ENCODE assay signal across 8 mouse cellular contexts in genomic region chr12:104824244-104824906, GRCm38 (mm10). TPM values are rescaled to one million over a fixed set of nuclear protein-coding genes. Genes with fewer than 3 reads are reported as not detected.
DNase-seq lines count a peak whose midpoint lies in the region; ATAC-seq and TF ChIP-seq lines count a peak whose summit lies in the region.

No protein-coding gene starts in this region.

- no peaks in the 10 kb centered on the region for H3K27me3 ChIP-seq in intestine, postnatal 0 days (replicated peaks; ENCODE audit: control insufficient read depth, insufficient read depth, low read length)
- H3K27me3 ChIP-seq in lung, postnatal 0 days (replicated peaks; ENCODE audit: insufficient read depth, low read length), result no peaks in the 10 kb centered on the region
- H3K27me3 ChIP-seq in stomach, postnatal 0 days (ENCODE audit: control insufficient read depth, insufficient read depth, low read length), result no peaks in the 10 kb centered on the region

- H3K4me1 ChIP-seq in intestine, postnatal 0 days (replicated peaks; ENCODE audit: control insufficient read depth, insufficient read depth, low read length), result 0 out of 2 replicates have a peak, but pooled peaks cover 8% of the 10 kb centered on the region
- H3K4me1 ChIP-seq in lung, postnatal 0 days (ENCODE audit: insufficient read depth, low read depth, low read length), result peaks cover 15% of the 10 kb centered on the region; the same call in 1 of the 2 replicates
- H3K4me1 ChIP-seq in stomach, postnatal 0 days (replicated peaks; ENCODE audit: control insufficient read depth, insufficient read depth), result peaks cover 3% of the 10 kb centered on the region

- peak; percentile 80 for TF ChIP-seq EP300 in lung, postnatal 0 days (IDR thresholded peaks at IDR 0.05)
- TF ChIP-seq EP300 in stomach, postnatal 0 days (optimal IDR thresholded peaks at IDR 0.05), result no peak

- peak; percentile 58 to 83 for DNase-seq in cerebellum, postnatal 4 days (ENCODE audit: low spot score in 2 of 2)
- DNase-seq in cerebellum, adult 11 months, result no peak
- peak; percentile 73 for DNase-seq in adrenal gland, adult 8-10 months
- peak; percentile 69 for DNase-seq in gastrocnemius, postnatal 25 days
- DNase-seq in lung, postnatal 0 days (ENCODE audit: low spot score), result peak; percentile 83
- peak; percentile 80 for DNase-seq in stomach, postnatal 0 days (ENCODE audit: low spot score)
- DNase-seq in left cerebral cortex, adult 2 months (ENCODE audit: extremely low spot score in 1 of 2, low spot score in 2 of 2), result no peak

- intact Hi-C loops in left cerebral cortex, adult 2 months (cut with DNase I), result no loop called here

- no peaks in the 10 kb centered on the region for H3K36me3 ChIP-seq in intestine, postnatal 0 days (ENCODE audit: control insufficient read depth, insufficient read depth)
- no peaks in the 10 kb centered on the region for H3K36me3 ChIP-seq in lung, postnatal 0 days (ENCODE audit: insufficient read depth, low read length)
- H3K36me3 ChIP-seq in stomach, postnatal 0 days (ENCODE audit: control insufficient read depth, insufficient read depth, low read length), result no peaks in the 10 kb centered on the region

- no peak overlapping the region for H3K4me3 ChIP-seq in intestine, postnatal 0 days (ENCODE audit: low read depth, low read length)
- no peak overlapping the region for H3K4me3 ChIP-seq in lung, postnatal 0 days (ENCODE audit: low read depth, low read length)
- no peak overlapping the region for H3K4me3 ChIP-seq in stomach, postnatal 0 days (ENCODE audit: low read depth, low read length)
- H3K4me3 ChIP-seq in left cerebral cortex, adult 2 months, result no peak overlapping the region

- no peak for TF ChIP-seq CTCF in intestine, postnatal 0 days (IDR thresholded peaks at IDR 0.05; ENCODE audit: low read depth)
- no peak for TF ChIP-seq CTCF in lung, postnatal 0 days (IDR thresholded peaks at IDR 0.05)
- TF ChIP-seq CTCF in stomach, postnatal 0 days (IDR thresholded peaks at IDR 0.05; ENCODE audit: low read depth), result no peak
- no peak for TF ChIP-seq CTCF in left cerebral cortex, adult 2 months (IDR thresholded peaks at IDR 0.05)

- 45% methylated on average over 12 of the region's 12 CpGs for WGBS in intestine, postnatal 0 days
- WGBS in lung, postnatal 0 days, result 52% methylated on average over 12 of the region's 12 CpGs
- WGBS in stomach, postnatal 0 days, result 65% methylated on average over 12 of the region's 12 CpGs

- no peaks in the 10 kb centered on the region for H3K9me3 ChIP-seq in intestine, postnatal 0 days (ENCODE audit: control insufficient read depth)
- no peaks in the 10 kb centered on the region for H3K9me3 ChIP-seq in lung, postnatal 0 days (ENCODE audit: low read length)
- no peaks in the 10 kb centered on the region for H3K9me3 ChIP-seq in stomach, postnatal 0 days (ENCODE audit: control insufficient read depth, low read length)

- H3K9ac ChIP-seq in intestine, postnatal 0 days (ENCODE audit: low read depth, low read length), result no peak overlapping the region
- H3K9ac ChIP-seq in lung, postnatal 0 days (replicated peaks; ENCODE audit: low read depth), result no peak overlapping the region
- no peak overlapping the region for H3K9ac ChIP-seq in stomach, postnatal 0 days (ENCODE audit: low read length)

- ATAC-seq in intestine, postnatal 0 days, result peak; percentile 91
- peak; percentile 88 for ATAC-seq in lung, postnatal 0 days
- peak; percentile 60 for ATAC-seq in stomach, postnatal 0 days (ENCODE audit: low FRiP score, low TSS enrichment)

- H3K4me2 ChIP-seq in intestine, postnatal 0 days (replicated peaks; ENCODE audit: low read depth), result peak overlapping the region; percentile 32; the same call in 1 of the 2 replicates
- H3K4me2 ChIP-seq in lung, postnatal 0 days (replicated peaks; ENCODE audit: low read depth, low read length), result no peak overlapping the region
- no peak overlapping the region for H3K4me2 ChIP-seq in stomach, postnatal 0 days (replicated peaks; ENCODE audit: low read depth)

- H3K27ac ChIP-seq in intestine, postnatal 0 days (ENCODE audit: low read depth, low read length), result no peak overlapping the region
- no peak overlapping the region for H3K27ac ChIP-seq in lung, postnatal 0 days (ENCODE audit: low read length)
- H3K27ac ChIP-seq in stomach, postnatal 0 days (replicated peaks), result no peak overlapping the region
- H3K27ac ChIP-seq in left cerebral cortex, adult 2 months, result no peak overlapping the region

RNA-seq across cellular contexts. Expression of gene Clmn, which starts 40.5 kb away (rescaled TPM):
- total RNA-seq in adrenal gland, adult 8-10 months (2022), result 10 to 100 TPM; 12.7 to 15.3 (median 14.2) TPM
- 1 to 10 TPM; 2.6 to 4.2 TPM for total RNA-seq in gastrocnemius, postnatal 25 days (2021)
- 8.8 and 9.3 TPM in 2 replicates for polyA plus RNA-seq in intestine, postnatal 0 days (2015; fragmentation: Nextera tagmentation; extraction: Ambion mirVana)
- 2.0 and 2.5 TPM in 2 replicates for polyA plus RNA-seq in lung, postnatal 0 days (2015; fragmentation: Nextera tagmentation; extraction: Ambion mirVana)
- 5.5 and 8.0 TPM in 2 replicates for polyA plus RNA-seq in stomach, postnatal 0 days (2015; fragmentation: Nextera tagmentation; extraction: Ambion mirVana)
- 10 to 100 TPM; 43.1 to 51.7 TPM for total RNA-seq in left cerebral cortex, adult 2 months (2021)

Comparison
In these comparisons a context has a peak if more than half of its experiments do, and no peak if none do; other contexts are left out.
1. DNase-seq: peak in cerebellum, postnatal 4 days (2 of 2), adrenal gland, adult 8-10 months (single experiment), gastrocnemius, postnatal 25 days (single experiment), lung, postnatal 0 days (single experiment) and stomach, postnatal 0 days (single experiment); none in cerebellum, adult 11 months (single experiment) and left cerebral cortex, adult 2 months (0 of 2).
2. Peak in every context shown above with its lines, with median percentiles within 50 percentile points of each other: ATAC-seq.